Comparison of ENCODE assay signal across 8 mouse cellular contexts in genomic region chr5:123683043-123683376, GRCm38 (mm10). TPM values are rescaled to one million over a fixed set of nuclear protein-coding genes. Genes with fewer than 3 reads are reported as not detected.
DNase-seq lines count a peak whose midpoint lies in the region; ATAC-seq and TF ChIP-seq lines count a peak whose summit lies in the region.

No protein-coding gene starts in this region.

- 3% methylated on average over 6 of the region's 6 CpGs for WGBS in embryonic facial prominence, embryonic 15.5 days
- 3% methylated on average over 6 of the region's 6 CpGs for WGBS in hindbrain, postnatal 0 days
- 4% methylated on average over 6 of the region's 6 CpGs for WGBS in lung, embryonic 14.5 days

- ATAC-seq in embryonic facial prominence, embryonic 15.5 days (ENCODE audit: insufficient number of reproducible peaks, low FRiP score, low TSS enrichment, low read depth) = no peak
- no peak for ATAC-seq in hindbrain, postnatal 0 days
- no peak for ATAC-seq in lung, embryonic 14.5 days (ENCODE audit: insufficient read depth)

- no peak for TF ChIP-seq CTCF in E14TG2a.4 (conservative IDR thresholded peaks at IDR 0.05; ENCODE audit: low read length)
- no peak for TF ChIP-seq CTCF in hindbrain, postnatal 0 days (IDR thresholded peaks at IDR 0.05; ENCODE audit: low read depth)
- TF ChIP-seq CTCF in lung, embryonic 14.5 days (IDR thresholded peaks at IDR 0.05; ENCODE audit: low read depth) = no peak

- H3K27ac ChIP-seq in embryonic facial prominence, embryonic 15.5 days (replicated peaks) = peak overlapping the region; percentile 92
- H3K27ac ChIP-seq in hindbrain, postnatal 0 days = peak overlapping the region; percentile 99; the same call in 1 of the 2 replicates
- peak overlapping the region; percentile 96; the same call in 1 of the 2 replicates for H3K27ac ChIP-seq in lung, embryonic 14.5 days (ENCODE audit: low read depth)

- no peaks in the 10 kb centered on the region for H3K9me3 ChIP-seq in E14TG2a.4 (ENCODE audit: low read length)
- H3K9me3 ChIP-seq in embryonic facial prominence, embryonic 15.5 days (replicated peaks) = no peaks in the 10 kb centered on the region
- no peaks in the 10 kb centered on the region for H3K9me3 ChIP-seq in hindbrain, postnatal 0 days (ENCODE audit: low read length)
- no peaks in the 10 kb centered on the region for H3K9me3 ChIP-seq in lung, embryonic 14.5 days (ENCODE audit: low read depth, low read length)

- peak overlapping the region; percentile 84 for H3K4me3 ChIP-seq in E14TG2a.4 (replicated peaks; ENCODE audit: low read length)
- peak overlapping the region; percentile 86 for H3K4me3 ChIP-seq in embryonic facial prominence, embryonic 15.5 days (replicated peaks)
- H3K4me3 ChIP-seq in hindbrain, postnatal 0 days (ENCODE audit: low read length) = peak overlapping the region; percentile 96
- peak overlapping the region; percentile 93 for H3K4me3 ChIP-seq in lung, embryonic 14.5 days (ENCODE audit: low read depth, low read length)

- H3K36me3 ChIP-seq in E14TG2a.4 (ENCODE audit: insufficient read depth, low read length) = no peaks in the 10 kb centered on the region
- no peaks in the 10 kb centered on the region for H3K36me3 ChIP-seq in embryonic facial prominence, embryonic 15.5 days
- no peaks in the 10 kb centered on the region for H3K36me3 ChIP-seq in hindbrain, postnatal 0 days (ENCODE audit: insufficient read depth, low read length)
- no peaks in the 10 kb centered on the region for H3K36me3 ChIP-seq in lung, embryonic 14.5 days (ENCODE audit: insufficient read depth)

- peaks cover 50% of the 10 kb centered on the region for H3K27me3 ChIP-seq in E14TG2a.4 (ENCODE audit: insufficient read depth, low read length)
- no peaks in the 10 kb centered on the region for H3K27me3 ChIP-seq in embryonic facial prominence, embryonic 15.5 days
- no peaks in the 10 kb centered on the region for H3K27me3 ChIP-seq in hindbrain, postnatal 0 days (ENCODE audit: insufficient read depth, low read length)
- no peaks in the 10 kb centered on the region for H3K27me3 ChIP-seq in lung, embryonic 14.5 days (ENCODE audit: insufficient read depth, low read length)

- peak; percentile 28 to 39 for DNase-seq in frontal cortex, postnatal 10 days (ENCODE audit: low spot score in 2 of 2)
- DNase-seq in frontal cortex, postnatal 25 days (ENCODE audit: low spot score in 2 of 2) = no peak
- DNase-seq in hindbrain, postnatal 0 days (ENCODE audit: low spot score) = peak; percentile 59
- DNase-seq in lung, embryonic 14.5 days = peak; percentile 49
- peak; percentile 59 for DNase-seq in skeletal muscle tissue, adult 2 months (ENCODE audit: low read depth, low spot score)
- DNase-seq in ovary, adult 18-20 months (ENCODE audit: low spot score) = no peak

- H3K9ac ChIP-seq in embryonic facial prominence, embryonic 15.5 days = no peak overlapping the region
- H3K9ac ChIP-seq in hindbrain, postnatal 0 days (replicated peaks; ENCODE audit: low read length) = peak overlapping the region; percentile 96
- H3K9ac ChIP-seq in lung, embryonic 14.5 days = peak overlapping the region; percentile 94

- peak overlapping the region; percentile 79 for H3K4me2 ChIP-seq in embryonic facial prominence, embryonic 15.5 days (replicated peaks)
- peak overlapping the region; percentile 76 for H3K4me2 ChIP-seq in hindbrain, postnatal 0 days (ENCODE audit: low read depth, low read length)
- peak overlapping the region; percentile 95 for H3K4me2 ChIP-seq in lung, embryonic 14.5 days

- H3K4me1 ChIP-seq in E14TG2a.4 (replicated peaks; ENCODE audit: low read depth, low read length) = peaks cover 15% of the 10 kb centered on the region
- peaks cover 21% of the 10 kb centered on the region for H3K4me1 ChIP-seq in embryonic facial prominence, embryonic 15.5 days
- 0 out of 2 replicates have a peak, but pooled peaks cover 2% of the 10 kb centered on the region for H3K4me1 ChIP-seq in hindbrain, postnatal 0 days (ENCODE audit: insufficient read depth, low read length)
- H3K4me1 ChIP-seq in lung, embryonic 14.5 days (ENCODE audit: insufficient read depth) = peaks cover 12% of the 10 kb centered on the region; the same call in 1 of the 2 replicates

RNA-seq across cellular contexts. Expression of gene Clip1, which starts 1.4 kb away (rescaled TPM):
- 43.0 and 44.7 TPM in 2 replicates for polyA plus RNA-seq in embryonic facial prominence, embryonic 15.5 days (2015; fragmentation: Nextera tagmentation; extraction: Ambion mirVana)
- total RNA-seq in hindbrain, postnatal 0 days (2014; rRNA removed) = 47.3 and 58.0 TPM in 2 replicates
- polyA plus RNA-seq in hindbrain, postnatal 0 days (2015; fragmentation: Nextera tagmentation; extraction: Ambion mirVana) = 68.6 and 71.6 TPM in 2 replicates
- polyA plus RNA-seq in lung, embryonic 14.5 days (2014; fragmentation: Nextera tagmentation; extraction: Ambion mirVana) = 33.8 and 33.9 TPM in 2 replicates

RNA-seq across cellular contexts. Expression of gene Zcchc8, which starts 37.9 kb away (rescaled TPM):
- polyA plus RNA-seq in embryonic facial prominence, embryonic 15.5 days (2015; fragmentation: Nextera tagmentation; extraction: Ambion mirVana) = 66.6 and 73.6 TPM in 2 replicates
- 23.9 and 26.5 TPM in 2 replicates for total RNA-seq in hindbrain, postnatal 0 days (2014; rRNA removed)
- 40.0 and 46.8 TPM in 2 replicates for polyA plus RNA-seq in hindbrain, postnatal 0 days (2015; fragmentation: Nextera tagmentation; extraction: Ambion mirVana)
- 92.0 and 95.1 TPM in 2 replicates for polyA plus RNA-seq in lung, embryonic 14.5 days (2014; fragmentation: Nextera tagmentation; extraction: Ambion mirVana)

Comparison
In these comparisons a context has a peak if more than half of its experiments do, and no peak if none do; other contexts are left out.
1. DNase-seq: peak in frontal cortex, postnatal 10 days (2 of 2), hindbrain, postnatal 0 days (single experiment), lung, embryonic 14.5 days (single experiment) and skeletal muscle tissue, adult 2 months (single experiment); none in frontal cortex, postnatal 25 days (0 of 2) and ovary, adult 18-20 months (single experiment).
2. Peak in every context shown above with its lines, with median percentiles within 50 percentile points of each other: H3K4me3 ChIP-seq, H3K27ac ChIP-seq and H3K4me2 ChIP-seq.